Mouse (Mus musculus) forebrain, embryonic 14.5 days (tissue): Measurements from ENCODE around the gene Tgfbrap1. TPM values are rescaled to one million over a fixed set of nuclear protein-coding genes. Genes with fewer than 3 reads are reported as not detected.

Experiments
- ATAC-seq: fragments of 200-750 bp; cut with Nextera tagmentation; 2 replicates; pipeline ENCODE4 v1.8.0; 2017; ENCODE audit warnings: mild to moderate bottlenecking, moderate library complexity
- DNase-seq: peaks from one replicate; pipeline ENCODE4 v3.0.0-alpha.2; 2015; ENCODE audit warnings: low spot score
- H3K27ac ChIP-seq: fragments of 300-500 bp; sonication (generic); 2 replicates; pipeline ENCODE4 v1.5.1; 2014; ENCODE audit warnings: low read depth, mild to moderate bottlenecking, control low read depth, low read length, moderate library complexity
- H3K27me3 ChIP-seq: fragments of 300-500 bp; sonication (generic); replicated peaks from 2 replicates; pipeline ENCODE4 v1.6.1; 2014; ENCODE audit warnings: low read length, control low read depth, mixed read lengths; ENCODE audit not compliant: control insufficient read depth, insufficient read depth
- H3K36me3 ChIP-seq: fragments of 300-500 bp; sonication (generic); 2 replicates; pipeline ENCODE4 v1.6.1; 2014; ENCODE audit warnings: low read length, control low read depth; ENCODE audit not compliant: control insufficient read depth, insufficient read depth
- H3K4me1 ChIP-seq: fragments of 300-500 bp; sonication (generic); 2 replicates; pipeline ENCODE4 v1.6.1; 2014; ENCODE audit warnings: antibody characterized with exemption, low read length, control low read depth; ENCODE audit not compliant: control insufficient read depth, insufficient read depth
- H3K4me2 ChIP-seq: fragments of 300-500 bp; sonication (generic); 2 replicates; pipeline ENCODE4 v1.6.1; 2014; ENCODE audit warnings: mild to moderate bottlenecking, control low read depth, low read length
- H3K4me3 ChIP-seq: fragments of 300-500 bp; sonication (generic); 2 replicates; pipeline ENCODE4 v1.5.1; 2014; ENCODE audit warnings: low read depth, low read length, control low read depth
- H3K9ac ChIP-seq: fragments of 300-500 bp; sonication (generic); 2 replicates; pipeline ENCODE4 v1.6.1; 2014; ENCODE audit warnings: mild to moderate bottlenecking, low read length, control low read depth, moderate library complexity
- H3K9me3 ChIP-seq: fragments of 300-500 bp; sonication (generic); replicated peaks from 2 replicates; pipeline ENCODE4 v1.6.1; 2016; ENCODE audit warnings: low read length, control low read depth, mixed read lengths; ENCODE audit not compliant: control insufficient read depth
- WGBS: fragments of 180-500 bp; shearing (Covaris S2); extraction: QIAGEN DNeasy Blood & Tissue Kit; methylation state at CpG from one replicate; pipeline ENCODE4 v1.1.7; 2014; 5-methylcytosine and 5-hydroxymethylcytosine counted together
- polyA plus RNA-seq: library from polyadenylated mRNA; unstranded; fragments of >200 nt; fragmentation: Nextera tagmentation; extraction: Ambion mirVana; gene quantifications from 2 replicates; pipeline ENCODE4 v1.2.1, GENCODE M21; 2014

Gene Tgfbrap1
- 12.9 and 16.3 TPM in 2 replicates for polyA plus RNA-seq

- DNase-seq (peak; percentile 96), ATAC-seq (peak; percentile 97)
- H3K27me3 ChIP-seq = no peaks in the 10 kb centered on the region
- 0 out of 2 replicates have a peak, but pooled peaks cover 6% of the 10 kb centered on the region for H3K36me3 ChIP-seq
- WGBS = under 1% methylated on average over 57 of the region's 57 CpGs
- H3K4me3 ChIP-seq = peak within 1 kb of the TSS; percentile 95
- peak within 1 kb of the TSS; percentile 99 for H3K27ac ChIP-seq
- peak within 1 kb of the TSS; percentile 86 for H3K4me2 ChIP-seq
- H3K9ac ChIP-seq = peak within 1 kb of the TSS; percentile 96
- no peaks in the 10 kb centered on the region for H3K4me1 ChIP-seq
- H3K9me3 ChIP-seq = no peaks in the 10 kb centered on the region
Measured at GRCm38 (mm10) chr1:43098031-43098984, at the start of gene Tgfbrap1, which contains the start of gene AI597479. Gene Tgfbrap1, minus strand, starts transcription at chr1:43098637. Gene AI597479, plus strand, starts transcription at chr1:43098710.

- H3K4me3 ChIP-seq = no peak overlapping the region
- no peak overlapping the region for H3K9ac ChIP-seq
- H3K4me2 ChIP-seq = no peak overlapping the region
- H3K27me3 ChIP-seq = no peaks in the 10 kb centered on the region
- H3K27ac ChIP-seq = no peak overlapping the region
- WGBS = 64% methylated on average over 2 of the region's 2 CpGs
- ATAC-seq (no peak), DNase-seq (no peak)
- 0 out of 2 replicates have a peak, but pooled peaks cover 4% of the 10 kb centered on the region for H3K4me1 ChIP-seq
- H3K9me3 ChIP-seq = no peaks in the 10 kb centered on the region
- H3K36me3 ChIP-seq = no peaks in the 10 kb centered on the region
Measured at GRCm38 (mm10) chr1:43147474-43147873, 49.0 kb upstream of the Tgfbrap1 start.

- no peak overlapping the region for H3K4me3 ChIP-seq
- H3K9ac ChIP-seq = no peak overlapping the region
- H3K9me3 ChIP-seq = no peaks in the 10 kb centered on the region
- H3K27me3 ChIP-seq = no peaks in the 10 kb centered on the region
- H3K4me1 ChIP-seq = 0 out of 2 replicates have a peak, but pooled peaks cover 4% of the 10 kb centered on the region
- no peak for ATAC-seq
- DNase-seq = no peak
- H3K27ac ChIP-seq = no peak overlapping the region
- WGBS = 91% methylated on average over 6 of the region's 6 CpGs
- H3K36me3 ChIP-seq = no peaks in the 10 kb centered on the region
- H3K4me2 ChIP-seq = no peak overlapping the region
Measured at GRCm38 (mm10) chr1:43145388-43145787, 47.0 kb upstream of the Tgfbrap1 start.

DNA sequence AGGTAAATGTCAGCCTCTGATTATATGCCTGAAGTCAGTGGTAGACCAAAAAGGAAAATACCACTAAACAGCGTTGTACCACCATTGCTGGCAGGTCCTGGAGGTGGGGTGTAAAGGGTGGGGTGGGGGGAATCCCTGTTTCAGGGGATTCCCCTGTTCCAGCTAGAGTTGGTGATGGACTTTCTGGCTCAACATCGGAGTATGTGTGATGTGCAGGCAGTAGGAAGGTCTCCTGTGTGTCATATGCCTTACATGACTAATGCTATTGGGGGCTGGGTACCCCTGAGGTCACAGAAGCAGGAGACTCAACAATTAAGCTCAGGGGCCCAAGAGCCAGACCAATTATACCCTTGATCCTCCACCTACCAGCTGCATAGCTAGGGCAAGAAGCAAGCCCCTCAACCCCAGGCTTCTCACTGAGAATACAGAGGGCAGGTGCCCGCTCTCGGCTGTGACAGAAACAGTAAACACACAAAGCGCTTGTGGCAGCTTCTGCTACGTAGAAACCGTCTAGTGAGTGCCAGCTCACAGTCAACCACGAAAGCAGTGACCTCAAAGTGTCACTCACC lies 46.0 kb upstream of the Tgfbrap1 start:
- H3K9ac ChIP-seq = no peak overlapping the region
- no peak overlapping the region for H3K27ac ChIP-seq
- H3K4me3 ChIP-seq = no peak overlapping the region
- H3K9me3 ChIP-seq = no peaks in the 10 kb centered on the region
- no peak for ATAC-seq
- 0 out of 2 replicates have a peak, but pooled peaks cover 4% of the 10 kb centered on the region for H3K4me1 ChIP-seq
- WGBS = 90% methylated on average over 8 of the region's 8 CpGs
- H3K27me3 ChIP-seq = no peaks in the 10 kb centered on the region
- H3K36me3 ChIP-seq = no peaks in the 10 kb centered on the region
- no peak overlapping the region for H3K4me2 ChIP-seq
- no peak for DNase-seq

GRCm38 (mm10) chr1:43143791-43144190 lies 45.4 kb upstream of the Tgfbrap1 start:
- DNase-seq = no peak
- H3K9ac ChIP-seq = no peak overlapping the region
- no peaks in the 10 kb centered on the region for H3K36me3 ChIP-seq
- H3K27me3 ChIP-seq = no peaks in the 10 kb centered on the region
- no peak overlapping the region for H3K4me3 ChIP-seq
- H3K4me1 ChIP-seq = 0 out of 2 replicates have a peak, but pooled peaks cover 4% of the 10 kb centered on the region
- H3K27ac ChIP-seq = no peak overlapping the region
- no peak for ATAC-seq
- no peaks in the 10 kb centered on the region for H3K9me3 ChIP-seq
- 95% methylated on average over 4 of the region's 4 CpGs for WGBS
- H3K4me2 ChIP-seq = no peak overlapping the region

- H3K4me3 ChIP-seq = no peak overlapping the region
- H3K4me2 ChIP-seq = no peak overlapping the region
- H3K36me3 ChIP-seq = no peaks in the 10 kb centered on the region
- H3K9ac ChIP-seq = no peak overlapping the region
- no peak for DNase-seq
- H3K4me1 ChIP-seq = 0 out of 2 replicates have a peak, but pooled peaks cover 4% of the 10 kb centered on the region
- H3K9me3 ChIP-seq = no peaks in the 10 kb centered on the region
- no peak overlapping the region for H3K27ac ChIP-seq
- H3K27me3 ChIP-seq = no peaks in the 10 kb centered on the region
- ATAC-seq = no peak; the same call in 1 of the 2 replicates
- 79% methylated on average over 4 of the region's 4 CpGs for WGBS
Measured at GRCm38 (mm10) chr1:43143284-43143683, 44.8 kb upstream of the Tgfbrap1 start.

- Histone ChIP-seq H3K4me2 (no peak overlapping the region), H3K4me3 (no peak overlapping the region), H3K36me3 (no peaks in the 10 kb centered on the region), H3K27me3 (no peaks in the 10 kb centered on the region), H3K9me3 (no peaks in the 10 kb centered on the region), H3K4me1 (0 out of 2 replicates have a peak, but pooled peaks cover 4% of the 10 kb centered on the region), H3K9ac (no peak overlapping the region), H3K27ac (no peak overlapping the region)
- ATAC-seq = peak; percentile 30
- WGBS = 40% methylated on average over 6 of the region's 6 CpGs
- peak; percentile 67 for DNase-seq
Measured at GRCm38 (mm10) chr1:43142849-43143248, 44.4 kb upstream of the Tgfbrap1 start.

- Histone ChIP-seq H3K4me1 (0 out of 2 replicates have a peak, but pooled peaks cover 4% of the 10 kb centered on the region), H3K4me3 (no peak overlapping the region), H3K4me2 (no peak overlapping the region), H3K27ac (no peak overlapping the region), H3K27me3 (no peaks in the 10 kb centered on the region), H3K9me3 (no peaks in the 10 kb centered on the region), H3K9ac (no peak overlapping the region), H3K36me3 (no peaks in the 10 kb centered on the region)
- 78% methylated on average over 11 of the region's 11 CpGs for WGBS
- ATAC-seq = no peak
- no peak for DNase-seq
Measured at GRCm38 (mm10) chr1:43141555-43141961, 43.1 kb upstream of the Tgfbrap1 start.
